Mouse (Mus musculus): ENCODE data around the gene Etfdh. TPM values are rescaled to one million over a fixed set of nuclear protein-coding genes. Genes with fewer than 3 reads are reported as not detected.
A peak's percentile ranks its signal among the peaks of the same experiment; 100 is the strongest.

Gene Etfdh
- 100 to 1,000 TPM; 616 to 630 TPM for total RNA-seq (2021)
- long read RNA-seq, experiment 1, transcript Etfdh-205 (3 exons, 3,740 nt), result minor isoform, 5 of 597 reads
- long read RNA-seq, experiment 1, transcript Etfdh-201 (13 exons, 2,377 nt), result major isoform, 522 of 597 reads
- long read RNA-seq, experiment 1, partial matches to known transcripts, result 51 of 597 reads
- long read RNA-seq, experiment 1, other reads (novel, unspliced or antisense), result 19 of 597 reads
- long read RNA-seq, experiment 2, transcript Etfdh-201 (13 exons, 2,377 nt), result major isoform, 259 of 308 reads
- long read RNA-seq, experiment 2, partial matches to known transcripts, result 39 of 308 reads
- long read RNA-seq, experiment 2, other reads (novel, unspliced or antisense), result 8 of 308 reads

DNA sequence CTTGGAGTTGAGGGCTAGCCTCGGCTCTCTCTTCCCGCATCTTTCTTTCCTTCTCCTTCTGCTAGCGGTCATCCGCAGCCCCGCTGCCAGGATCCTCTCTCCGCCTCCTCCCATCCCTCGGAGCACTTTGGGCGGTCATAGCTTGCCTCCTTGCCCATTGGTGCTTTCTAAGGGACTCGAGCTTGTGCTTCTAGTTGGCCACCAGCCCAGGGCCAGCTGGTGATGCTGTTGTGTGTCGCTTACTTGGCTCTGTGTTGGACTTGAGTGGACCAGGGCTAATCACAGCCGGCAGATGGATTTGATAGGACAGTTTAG, at the start of gene Etfdh:
Gene Etfdh (minus strand): TSS at position 85 of the 315 bp plus-strand sequence.
- DNase-seq, result peak; percentile 76 to 79

DNA sequence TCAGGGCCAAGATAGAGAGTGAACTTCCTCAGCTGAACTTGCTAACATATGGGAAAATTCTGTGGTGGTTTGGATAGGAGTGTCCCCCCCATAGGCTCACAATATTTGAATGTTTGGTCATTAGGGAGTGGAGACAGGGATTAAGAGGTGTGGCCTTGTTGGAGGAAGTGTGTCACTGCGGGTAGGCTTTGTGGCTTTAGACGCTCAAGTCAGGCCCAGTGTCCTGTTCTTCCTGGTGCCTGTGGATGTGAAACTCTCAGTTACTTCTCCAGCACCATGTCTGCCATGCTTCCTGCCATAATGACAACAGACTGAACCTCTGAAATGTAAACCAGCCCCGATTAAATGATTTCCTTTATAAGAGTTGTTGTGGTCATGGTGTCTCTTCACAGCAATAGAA, 47.1 kb upstream of the Etfdh start:
- DNase-seq, result no peak

DNA sequence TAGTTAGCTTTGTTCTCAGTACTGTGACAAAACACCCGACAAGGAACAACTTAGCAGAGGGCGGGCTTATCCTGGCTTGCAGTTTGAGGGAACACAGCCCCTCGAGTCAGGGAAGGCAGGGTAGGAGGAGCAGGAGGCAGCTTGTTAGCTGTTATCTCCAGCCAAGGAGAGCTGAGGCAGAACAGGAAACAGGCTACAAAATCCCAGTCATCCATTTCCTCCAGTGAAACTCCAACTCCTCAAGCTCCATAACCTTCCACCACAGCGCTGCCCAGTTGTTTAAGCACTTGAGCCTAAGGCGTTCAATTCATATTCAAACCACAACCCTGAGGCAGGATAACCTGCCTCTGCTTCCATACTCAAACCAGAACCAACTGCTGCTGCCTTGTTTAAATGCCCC, 45.3 kb upstream of the Etfdh start:
- DNase-seq, result no peak

DNA sequence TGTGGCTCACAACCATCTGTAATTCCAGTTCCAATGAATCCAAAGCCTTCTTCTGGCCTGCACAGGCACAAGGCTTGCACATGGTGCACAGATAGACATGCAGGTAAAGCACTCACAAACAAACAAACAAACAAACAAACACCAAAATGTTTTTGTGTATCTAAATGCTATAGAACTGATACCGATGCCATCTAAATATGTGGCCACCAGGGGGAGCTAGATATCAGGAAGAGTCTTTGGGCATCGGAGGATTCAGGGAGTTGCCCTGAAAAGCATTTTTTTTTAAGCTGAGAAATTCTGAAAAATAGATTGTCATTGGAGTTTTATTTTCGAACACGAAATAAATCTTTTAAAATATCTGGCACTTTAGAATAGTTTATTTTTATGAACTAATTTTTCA, 43.8 kb upstream of the Etfdh start:
- DNase-seq, result peak; percentile 37 to 83

DNA sequence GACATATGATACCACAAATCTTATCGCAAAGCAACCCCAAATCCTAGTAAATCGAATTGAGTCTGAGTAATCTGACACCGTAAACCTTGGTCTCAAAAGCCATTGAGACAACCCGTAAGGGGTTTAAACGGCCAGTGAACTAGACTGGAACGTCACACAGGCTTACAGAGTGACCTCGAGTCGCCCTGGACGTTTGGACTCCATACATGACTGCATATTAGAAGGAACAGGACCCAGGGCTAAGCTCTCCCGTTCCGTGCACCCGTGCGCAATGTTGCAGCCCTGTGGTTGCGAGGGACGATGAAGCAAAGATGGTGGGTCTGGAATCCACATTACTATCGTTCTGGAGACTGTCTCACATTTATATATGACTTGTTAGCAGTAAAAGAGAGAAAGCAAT, 42.9 kb upstream of the Etfdh start:
- no peak for DNase-seq

DNA sequence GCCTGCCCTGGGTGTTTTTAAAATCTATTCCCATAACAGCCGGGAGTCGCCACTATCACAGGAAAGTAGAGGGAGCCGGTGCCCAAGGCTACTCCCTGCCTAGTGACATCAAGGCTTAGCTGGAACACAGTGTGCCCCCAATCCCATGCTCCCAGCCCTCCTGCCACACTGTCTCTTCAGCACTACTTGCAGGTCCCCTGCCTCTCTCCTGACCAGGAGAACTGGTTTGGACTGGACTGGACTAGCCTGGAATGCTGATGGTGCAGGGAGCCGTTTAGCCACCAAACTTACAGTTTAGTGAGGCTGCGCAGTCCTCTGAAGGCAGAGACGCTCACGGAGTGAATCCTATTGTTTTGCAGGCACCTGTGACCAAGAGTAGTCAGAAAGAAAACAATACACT, 41.3 kb upstream of the Etfdh start:
- DNase-seq, result no peak

DNA sequence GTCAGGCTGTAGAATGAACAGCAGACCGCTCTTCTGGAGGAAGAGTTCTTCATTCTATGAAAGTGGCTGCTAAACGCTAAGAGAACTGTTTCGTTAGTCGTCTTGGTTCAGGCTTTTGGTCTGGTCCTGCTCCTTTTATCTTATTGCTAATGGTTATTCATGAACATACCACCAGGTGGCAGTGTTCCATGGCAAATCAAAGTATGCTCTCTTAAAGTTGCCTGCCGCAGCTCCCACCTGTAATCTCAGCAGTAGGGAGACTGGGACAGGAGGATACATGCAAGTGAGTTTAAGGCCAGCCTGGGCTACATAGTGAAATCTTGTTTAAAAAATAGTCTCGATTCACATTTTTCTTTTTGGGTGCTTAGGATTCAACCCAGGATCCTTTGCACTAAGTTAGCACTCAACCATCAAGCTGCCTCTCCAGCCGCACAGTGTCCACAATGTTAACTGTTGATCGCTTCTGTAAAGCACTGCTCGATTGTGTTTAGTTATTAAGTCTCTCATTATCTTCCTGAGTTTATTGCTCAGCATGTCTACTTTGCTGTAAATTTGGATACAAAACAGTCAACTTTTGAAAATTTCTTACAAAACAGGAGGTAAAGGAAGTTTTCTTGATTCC, 35.6 kb upstream of the Etfdh start:
- peak; percentile 29 to 73 for DNase-seq

DNA sequence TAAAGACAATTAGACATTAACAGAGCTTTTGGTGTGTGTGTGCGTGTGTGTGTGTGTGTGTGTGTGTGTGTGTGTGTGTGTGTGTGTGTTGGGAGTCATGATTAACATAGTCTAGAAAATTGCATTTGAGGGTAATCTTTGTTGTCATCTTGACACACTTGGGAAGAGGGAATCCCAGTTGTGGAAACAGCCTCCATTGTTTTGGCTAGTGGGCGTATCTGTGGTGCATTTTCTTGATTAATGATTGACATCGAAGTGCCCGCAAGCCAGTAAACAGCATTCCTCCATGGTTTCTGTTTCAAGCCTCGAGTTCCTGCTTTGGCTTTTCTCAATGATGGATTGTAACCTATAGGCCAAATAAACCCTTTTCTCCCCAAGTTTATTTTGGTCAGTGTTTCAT, 27.4 kb upstream of the Etfdh start:
- no peak for DNase-seq

DNA sequence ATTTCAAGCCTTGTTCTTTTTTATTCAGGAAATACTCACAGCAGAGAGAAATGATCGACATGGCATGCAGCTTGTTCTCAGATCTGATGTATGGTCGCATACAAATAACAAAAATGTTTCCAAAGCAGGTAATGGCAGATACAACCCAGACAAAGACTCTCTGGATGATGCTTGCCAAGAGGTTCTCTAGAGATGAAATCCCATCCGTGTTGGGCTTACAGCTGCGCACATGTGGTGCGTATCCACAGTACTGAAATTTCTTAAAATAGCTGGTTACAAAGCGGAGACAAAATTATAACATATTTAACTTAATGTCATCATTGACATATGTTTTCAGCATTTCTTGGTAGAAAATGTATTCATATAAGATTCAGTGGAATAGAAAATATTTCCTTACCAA, 22.8 kb upstream of the Etfdh start:
- DNase-seq, result no peak

DNA sequence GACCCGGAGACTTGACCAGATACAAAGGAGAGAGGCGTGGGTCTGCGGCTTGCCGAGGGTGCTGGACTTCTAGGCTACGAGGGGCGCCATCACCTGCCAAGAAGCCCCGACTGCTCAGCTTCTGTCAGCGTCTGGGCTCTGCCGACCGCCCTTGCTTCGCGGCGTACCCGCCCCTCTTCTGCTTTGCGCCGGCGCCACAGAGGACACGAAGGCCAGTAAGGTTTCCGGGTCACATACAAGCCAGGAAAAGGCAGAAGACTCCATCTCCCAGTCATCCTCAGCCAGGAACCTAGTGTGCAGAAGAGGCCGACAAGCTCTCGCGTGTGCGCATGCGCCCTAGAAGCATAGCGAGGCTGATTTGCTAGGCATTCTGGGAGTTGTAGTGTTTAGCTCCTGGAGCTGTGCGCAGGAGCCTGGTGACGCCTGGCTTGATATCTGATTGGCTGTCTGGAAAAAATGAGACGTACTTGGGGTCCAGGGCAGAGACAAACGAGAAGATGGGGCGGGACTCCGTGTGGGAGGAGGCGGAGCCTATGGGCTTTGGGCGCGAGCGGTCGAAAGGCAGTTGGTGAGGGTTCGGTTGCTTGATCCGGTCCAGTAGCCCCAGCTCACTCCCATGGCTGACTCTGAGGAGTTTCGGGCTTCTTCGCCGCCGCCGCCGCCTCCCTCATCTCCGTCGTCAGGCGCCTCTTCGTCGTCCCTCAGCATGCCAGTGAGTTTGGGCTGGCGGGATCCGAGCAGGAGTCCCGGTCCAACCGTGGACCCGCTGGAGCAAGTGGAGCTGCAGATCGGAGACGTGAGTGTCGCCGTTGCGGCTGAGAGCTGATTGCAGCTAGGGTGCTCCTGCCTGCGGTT, 512 bp downstream of the Etfdh start, which contains the start of gene 4930579G24Rik:
Gene 4930579G24Rik (plus strand): TSS at position 519 of the 855 bp plus-strand sequence.
- peak; percentile 97 to 99 for DNase-seq

DNA sequence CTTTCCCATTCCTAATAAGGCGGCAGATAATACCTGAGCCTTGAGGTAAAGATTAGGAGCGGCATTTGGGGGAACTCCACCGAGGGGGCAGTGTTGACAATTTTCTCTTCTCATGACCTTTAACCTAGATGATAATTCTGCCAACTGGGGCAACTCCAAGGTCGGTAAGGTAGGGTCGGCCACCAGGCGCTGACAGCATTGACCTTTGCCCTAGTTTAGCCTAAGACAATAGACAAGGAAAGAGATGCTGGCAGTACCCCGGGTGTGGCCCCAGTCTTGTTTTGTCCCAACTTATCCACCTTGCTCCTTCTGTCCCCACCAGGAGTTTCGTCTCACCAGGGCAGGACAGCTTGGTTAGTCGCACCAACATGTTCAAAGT, 1.1 kb downstream of the Etfdh start:
- no peak for DNase-seq

DNA sequence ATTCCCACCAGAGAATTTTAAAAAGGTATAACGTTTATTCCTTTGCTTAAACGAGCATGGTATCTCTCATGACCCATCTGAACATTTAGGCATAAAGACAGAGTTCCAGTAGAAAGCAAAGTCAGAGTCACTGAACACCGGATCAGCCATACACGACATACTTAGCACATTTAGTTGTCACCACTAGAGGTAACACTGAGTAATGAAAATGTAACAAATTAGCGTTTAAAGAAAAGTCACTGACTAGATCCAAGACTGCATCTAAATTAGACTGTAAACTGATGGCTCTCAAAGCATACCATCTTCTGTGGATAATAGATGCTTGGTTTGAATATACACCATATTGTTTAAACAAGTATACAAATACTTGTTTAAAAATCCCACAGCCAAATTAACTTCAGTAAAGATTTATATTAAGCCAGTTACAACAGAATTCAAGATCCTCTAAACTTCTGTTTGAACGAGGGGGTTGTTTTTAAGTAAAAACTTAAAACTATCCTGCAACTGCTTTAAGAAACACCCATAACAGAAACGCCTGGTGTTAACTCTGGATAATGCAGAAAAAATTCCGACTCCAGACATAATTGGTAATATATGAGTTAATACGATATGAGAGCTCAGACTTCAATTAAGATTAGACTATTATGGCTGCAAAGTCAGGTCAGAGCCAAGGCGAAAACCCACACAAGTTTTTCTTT, 1.7 kb downstream of the Etfdh start:
- DNase-seq, result no peak

DNA sequence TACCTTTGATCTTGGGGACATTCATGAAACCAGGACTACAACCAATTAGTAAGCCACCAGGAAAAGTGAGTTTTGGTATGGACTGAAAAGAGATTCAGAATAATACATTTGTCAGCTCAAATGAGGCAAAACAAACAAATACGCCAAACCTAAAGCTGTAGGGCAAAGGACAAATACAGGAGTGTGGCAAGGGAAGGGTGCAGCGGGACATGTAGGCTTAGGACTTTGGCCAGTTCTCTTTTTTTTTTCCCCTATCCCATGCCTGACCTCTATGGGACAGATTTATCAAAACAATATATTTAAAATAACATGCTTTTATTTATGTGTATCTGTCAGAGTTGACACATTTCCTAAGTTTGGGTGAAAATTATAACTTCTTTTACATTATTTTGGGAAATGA, 19.4 kb downstream of the Etfdh start:
- DNase-seq, result no peak

DNA sequence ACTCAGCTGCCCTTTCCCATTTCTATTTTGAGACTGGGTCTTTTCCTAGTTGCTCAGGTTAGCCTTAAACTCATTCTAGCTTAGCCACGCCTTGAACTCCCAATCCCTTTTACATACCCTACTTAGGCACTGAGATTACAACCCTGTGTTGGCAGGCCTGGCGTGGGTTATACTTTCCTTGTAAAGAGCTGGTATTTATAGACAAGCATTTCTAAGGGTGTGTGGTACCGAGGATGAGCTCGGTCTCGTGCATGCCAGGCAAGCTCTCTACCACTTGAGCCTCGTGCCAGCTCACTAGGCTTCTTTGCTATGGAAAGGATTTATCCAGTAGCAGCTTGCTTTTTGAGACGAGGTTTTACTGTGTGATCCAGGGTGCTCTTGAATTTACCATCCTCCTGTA, 33.8 kb downstream of the Etfdh start:
- peak; percentile 18 to 38 for DNase-seq

DNA sequence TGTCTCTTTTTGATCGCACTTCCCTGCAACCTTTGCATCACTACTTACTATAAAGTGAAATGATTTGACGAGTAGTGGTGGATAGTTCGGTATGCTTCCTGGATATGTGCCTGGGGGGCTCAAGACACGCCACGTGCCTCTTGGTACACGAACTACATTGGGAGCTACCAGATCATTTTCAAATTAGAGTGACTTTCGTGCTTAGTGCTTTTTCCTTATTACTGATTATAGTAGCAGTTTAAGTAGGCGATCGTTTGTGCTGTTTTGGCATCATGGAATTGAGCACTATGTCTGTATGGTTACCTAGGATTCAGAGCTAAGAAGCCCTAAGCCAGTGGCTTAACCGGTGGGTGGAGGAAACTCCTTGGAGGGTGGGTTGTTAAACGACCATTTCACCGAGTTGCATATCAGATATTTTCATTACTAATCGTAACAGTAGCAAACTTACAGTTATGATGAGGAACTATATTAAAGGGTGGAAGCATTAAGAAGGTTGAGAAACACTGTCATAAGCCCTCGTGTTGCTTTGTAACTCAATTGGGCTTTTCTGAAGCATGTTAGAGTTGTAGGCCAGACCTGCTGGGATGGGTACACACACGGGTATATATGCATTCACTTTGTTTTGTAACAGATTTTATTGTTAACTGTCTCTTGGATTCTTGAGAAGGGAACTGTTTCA, 37.4 kb downstream of the Etfdh start:
- no peak for DNase-seq

DNA sequence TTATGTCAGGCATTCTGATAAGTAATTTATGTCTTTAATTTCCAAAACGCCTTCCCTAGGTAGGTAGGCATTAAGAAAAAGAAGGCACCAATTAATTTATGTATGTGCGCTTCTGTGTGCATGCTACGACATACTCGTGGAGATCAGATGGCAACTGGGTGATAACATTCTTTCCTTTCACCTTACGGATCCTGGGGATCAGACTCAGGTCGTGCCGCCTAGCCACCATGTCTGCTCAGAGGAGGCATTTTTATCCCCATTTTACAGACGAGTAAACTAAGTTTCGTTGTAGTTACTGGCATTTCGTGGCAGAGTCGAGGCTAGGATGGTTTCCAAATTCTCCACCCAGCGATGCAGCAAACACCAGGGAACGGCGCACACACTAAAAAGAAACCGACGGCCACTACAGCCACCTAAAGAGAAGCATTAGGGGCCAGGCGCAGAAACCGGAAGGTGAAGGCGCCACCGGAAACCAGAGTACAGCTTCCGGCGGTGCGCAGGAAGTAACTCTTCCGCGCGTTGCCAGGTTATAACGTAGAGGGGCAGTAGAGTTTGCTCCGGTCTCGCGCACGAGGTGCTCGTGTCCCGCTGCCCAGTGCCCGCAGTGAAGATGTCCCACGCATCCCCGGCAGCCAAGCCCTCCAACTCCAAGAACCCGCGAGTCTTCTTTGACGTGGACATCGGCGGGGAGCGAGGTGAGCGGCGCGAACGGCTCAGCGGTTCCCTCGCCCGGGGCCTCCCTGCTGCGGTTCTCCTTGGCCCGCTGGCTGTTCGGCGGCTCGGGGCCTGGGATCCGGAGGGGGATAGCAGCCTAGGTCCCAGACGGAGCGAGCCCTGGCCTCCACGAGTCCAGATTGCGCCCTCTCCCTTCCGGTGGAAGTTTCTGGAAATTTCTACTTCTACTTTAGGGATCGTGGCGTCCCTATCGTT, 38.2 kb downstream of the Etfdh start, which contains the start of gene Ppid:
Gene Ppid (plus strand): TSS at position 480 of the 930 bp plus-strand sequence.
- DNase-seq, result peak; percentile 83 to 86

DNA sequence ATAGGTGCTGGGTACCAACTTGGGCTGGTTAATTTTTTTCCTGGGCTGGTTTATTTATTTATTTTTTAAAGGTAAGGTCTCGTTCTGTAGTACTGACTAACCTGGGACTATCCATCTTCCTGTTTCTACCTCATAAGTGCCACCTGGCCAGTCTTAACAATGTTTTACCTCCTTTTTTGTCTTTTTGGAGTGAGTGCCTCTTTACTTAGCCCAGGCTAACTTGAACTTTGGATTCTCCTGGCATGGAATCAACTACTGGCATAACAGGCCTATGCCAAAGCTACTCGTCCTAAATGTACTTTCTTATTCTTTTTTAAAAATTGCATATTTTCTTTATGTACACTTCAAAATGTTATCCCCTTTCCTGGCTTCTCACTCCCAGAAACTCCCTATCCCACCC, 39.6 kb downstream of the Etfdh start:
- DNase-seq, result no peak

DNA sequence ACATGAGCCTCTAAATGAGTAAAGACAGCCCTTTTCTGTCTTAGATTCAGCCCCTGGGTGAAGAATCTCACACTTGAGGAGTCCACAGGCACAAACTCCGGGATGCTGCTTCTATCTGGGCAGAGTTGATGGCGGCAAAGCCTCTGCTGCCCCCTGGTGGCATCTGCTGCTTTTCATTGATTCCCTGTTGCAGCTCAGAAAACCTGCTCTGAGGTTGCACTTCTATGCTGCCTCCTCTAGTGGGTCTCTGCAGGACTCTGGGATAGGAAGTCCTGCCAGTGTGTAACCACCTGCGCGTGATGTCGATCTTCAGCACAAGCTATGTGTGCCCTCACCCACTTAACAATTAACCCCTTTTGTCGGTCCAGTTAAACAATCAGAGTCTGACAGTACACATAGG, 42.5 kb downstream of the Etfdh start:
- peak; percentile 88 to 93 for DNase-seq

DNA sequence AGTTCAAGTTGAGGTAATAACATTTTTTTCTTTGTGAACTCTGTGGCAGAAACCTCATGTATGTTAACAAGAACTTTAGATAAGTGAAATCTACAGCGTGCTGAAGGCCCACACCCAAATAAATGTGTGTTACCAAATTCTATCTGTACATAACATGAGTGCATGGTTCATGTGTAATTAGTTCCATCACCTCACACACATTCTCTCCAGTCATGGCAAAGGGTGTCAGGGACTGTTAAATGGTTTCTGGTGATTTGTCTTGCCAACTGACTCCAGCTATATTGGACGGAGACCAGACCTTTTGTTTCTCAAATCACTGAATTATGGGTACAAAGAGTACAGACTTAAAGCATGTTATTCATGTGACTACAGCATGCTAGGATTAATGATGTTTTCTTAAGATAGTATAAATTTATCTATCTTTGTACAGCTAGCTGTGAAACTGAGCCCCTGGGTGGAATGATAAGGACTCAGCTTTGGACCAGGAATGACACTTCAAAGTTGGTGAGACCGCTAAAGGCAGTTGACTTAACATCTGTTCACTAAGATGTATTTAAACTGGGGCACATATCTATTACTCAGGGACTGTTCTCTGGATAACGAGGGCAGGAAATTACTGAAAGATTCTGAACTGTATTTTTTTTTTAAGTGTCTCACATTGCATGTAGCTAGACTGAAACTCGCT, 49.3 kb downstream of the Etfdh start:
- no peak for DNase-seq

DNA sequence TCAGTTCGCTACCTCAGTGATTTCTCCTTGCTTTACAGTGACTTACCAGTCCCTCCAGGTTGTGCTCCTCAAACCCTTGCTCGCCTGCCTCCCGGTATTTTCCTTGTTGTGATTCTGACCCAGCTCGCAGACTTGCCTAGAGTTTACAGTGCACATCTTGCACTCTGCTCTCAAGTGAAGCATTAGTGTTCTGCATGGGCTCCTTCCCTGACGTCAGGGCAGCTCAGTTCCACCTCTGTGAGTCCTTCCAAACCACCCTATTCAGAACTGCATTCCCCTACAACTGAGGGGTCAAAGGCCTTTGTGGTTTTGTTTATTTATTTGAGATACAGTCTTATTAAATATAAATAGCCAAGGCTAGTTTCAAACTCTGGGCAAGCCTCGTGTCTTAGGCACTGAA, 51.1 kb downstream of the Etfdh start:
- no peak for DNase-seq

All from heart, adult 18-20 months (tissue).